Mouse (Mus musculus): ENCODE data around the gene Fnip2.

DNA sequence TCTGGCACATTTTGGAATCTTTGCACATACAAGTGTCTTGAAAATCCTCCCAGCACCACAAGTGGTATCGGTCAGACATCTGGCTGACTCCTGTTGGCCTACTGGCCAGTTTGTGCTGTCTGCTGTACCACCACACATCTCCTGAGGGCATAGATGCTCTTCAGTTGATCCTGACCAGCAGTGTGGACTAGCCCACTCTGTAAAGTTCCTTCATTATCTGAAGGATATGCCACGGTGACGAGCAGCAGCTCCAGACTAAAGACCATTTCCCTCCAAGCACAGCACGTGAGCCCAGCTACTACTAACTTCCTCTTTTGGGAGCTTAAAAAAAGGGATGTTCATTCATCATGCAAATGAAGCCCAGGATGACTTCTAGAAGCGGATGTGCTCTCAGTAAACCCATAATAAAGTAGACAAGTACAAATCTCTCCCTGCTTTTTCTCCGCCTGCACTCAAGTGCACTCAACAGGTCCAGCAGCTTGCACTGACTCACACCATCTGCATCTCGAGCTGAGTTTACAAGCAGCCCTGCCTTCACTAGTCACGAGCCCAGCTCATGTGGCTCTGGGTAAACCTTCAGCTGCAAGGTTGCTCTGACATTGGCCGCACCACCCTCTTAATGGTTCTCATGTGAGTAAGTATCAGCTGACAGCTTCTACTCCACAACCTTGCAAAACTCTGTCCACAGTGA lies 35.9 kb downstream of the Fnip2 start:
- TF ChIP-seq CTCF (IDR thresholded peaks at IDR 0.05; ENCODE audit: extremely low read depth, insufficient read depth, low read length) (no peak), POLR2A (IDR thresholded peaks at IDR 0.05; ENCODE audit: extremely low read depth, insufficient read depth, low read length) (no peak)
